Mouse (Mus musculus): ENCODE measurements around the gene Ap4b1.

DNA sequence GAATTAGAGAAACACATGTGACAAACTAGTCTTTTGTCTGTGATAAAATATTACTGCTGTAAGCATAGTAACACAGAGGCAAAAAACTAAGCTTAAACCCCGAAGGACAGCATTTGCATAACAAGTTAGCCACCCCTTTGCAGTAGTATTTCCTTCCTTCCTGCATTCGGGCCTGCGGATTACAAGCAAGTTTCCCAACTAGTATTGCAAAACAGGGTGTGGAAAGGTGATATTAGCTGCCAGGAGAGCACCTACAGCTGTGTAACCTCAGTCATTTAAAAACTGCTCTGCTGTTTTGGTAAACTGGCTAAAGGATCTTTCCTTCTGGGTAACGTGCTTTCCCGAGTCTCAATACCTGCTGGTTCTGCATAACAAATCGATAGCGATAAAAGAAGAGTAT is 22.1 kb upstream of the Ap4b1 start:
- TF ChIP-seq CTCF (IDR thresholded peaks at IDR 0.05; ENCODE audit: low read depth, low read length) (no peak), POLR2A (IDR thresholded peaks at IDR 0.05; ENCODE audit: extremely low read depth, insufficient read depth, low read length) (no peak)

Data from liver, adult 2 months (tissue).